Mouse (Mus musculus) adrenal gland, adult 2 months (tissue): ENCODE measurements around the gene 4930595D18Rik. TPM values are rescaled to one million over a fixed set of nuclear protein-coding genes. Genes with fewer than 3 reads are reported as not detected.
A peak's percentile ranks its signal among the peaks of the same experiment; 100 is the strongest.

ENCODE experiments used
- DNase-seq: peaks from one replicate; pipeline ENCODE4 v3.0.0; 2021
- long read RNA-seq: library from polyadenylated mRNA; stranded (forward); transcript quantifications from one replicate; pipeline ENCODE4 v2.0.0, GENCODE M21; 2021
- polyA plus RNA-seq: library from polyadenylated mRNA; depleted of rRNA; stranded (reverse); fragments of >200 nt; gene quantifications from 2 replicates; pipeline ENCODE4 v1.2.3, GENCODE M21; 2012; rRNA removed
- total RNA-seq, 2 experiments: library from RNA; stranded (reverse); gene quantifications; 2 replicates each; pipeline ENCODE4 v1.2.3; 2021

4930595D18Rik gene
- total RNA-seq, result not detected
- polyA plus RNA-seq, result not detected in 2 replicates
- long read RNA-seq, result 0 reads

DNA sequence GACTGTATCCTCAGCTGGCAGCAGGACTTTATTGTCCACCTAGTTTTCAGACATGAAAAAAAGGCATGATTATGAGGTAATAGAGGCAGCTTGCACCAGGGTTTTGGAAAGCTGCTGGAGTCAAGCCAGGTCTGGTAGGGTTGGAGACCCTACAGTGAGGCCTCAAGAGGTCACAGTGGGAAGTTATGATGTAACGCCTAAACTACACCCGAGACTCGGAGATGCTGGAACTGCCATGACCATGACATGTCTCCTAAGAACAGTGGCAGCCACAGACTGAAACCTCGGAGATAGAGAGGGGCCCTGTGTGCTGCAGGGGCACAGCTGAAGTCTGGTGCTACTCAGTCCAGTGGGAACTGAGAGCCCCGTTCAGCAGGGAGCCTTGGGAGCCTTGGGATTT is at the start of gene 4930595D18Rik:
Gene 4930595D18Rik (minus strand): TSS at position 16 of the 400 bp plus-strand sequence.
- no peak for DNase-seq

DNA sequence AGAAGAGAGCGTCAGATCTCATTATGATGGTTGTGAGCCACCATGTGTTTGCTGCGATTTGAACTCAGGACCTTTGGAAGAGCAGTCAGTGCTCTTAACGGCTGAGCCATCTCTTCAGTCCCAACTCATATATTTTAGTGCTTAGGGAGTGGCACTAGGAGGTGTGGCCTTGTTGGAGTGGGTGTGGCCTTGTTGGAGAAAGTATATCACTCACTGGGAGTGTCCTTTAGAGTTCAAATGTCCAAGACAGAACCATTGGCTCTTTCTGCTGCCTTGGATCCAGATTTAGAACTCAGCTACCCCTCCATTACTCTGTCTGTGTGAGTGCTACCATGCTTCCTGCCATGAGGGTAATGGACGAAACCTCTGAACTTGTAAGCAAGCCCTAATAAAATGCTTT is 49.5 kb upstream of the 4930595D18Rik start:
- DNase-seq, result no peak

DNA sequence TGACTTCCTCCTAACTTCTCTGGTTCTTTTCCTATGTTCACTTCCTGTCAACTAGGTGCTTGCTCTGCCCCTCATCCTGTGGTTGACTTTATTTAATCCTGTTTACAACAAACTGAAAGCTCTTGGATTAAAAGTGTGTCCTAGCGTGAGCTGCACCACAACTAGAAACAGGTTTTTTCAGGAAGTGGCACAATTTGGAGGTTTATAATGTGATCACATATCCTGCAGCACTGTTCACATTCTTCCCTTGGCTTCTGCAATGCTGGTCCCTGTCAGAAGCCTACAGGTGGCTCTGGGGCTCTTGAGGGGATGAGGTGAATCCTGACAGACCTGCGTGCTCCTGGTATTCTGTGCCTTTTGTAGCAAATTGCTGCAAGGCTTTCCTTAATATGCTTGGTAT is 46.5 kb upstream of the 4930595D18Rik start:
- no peak for DNase-seq

DNA sequence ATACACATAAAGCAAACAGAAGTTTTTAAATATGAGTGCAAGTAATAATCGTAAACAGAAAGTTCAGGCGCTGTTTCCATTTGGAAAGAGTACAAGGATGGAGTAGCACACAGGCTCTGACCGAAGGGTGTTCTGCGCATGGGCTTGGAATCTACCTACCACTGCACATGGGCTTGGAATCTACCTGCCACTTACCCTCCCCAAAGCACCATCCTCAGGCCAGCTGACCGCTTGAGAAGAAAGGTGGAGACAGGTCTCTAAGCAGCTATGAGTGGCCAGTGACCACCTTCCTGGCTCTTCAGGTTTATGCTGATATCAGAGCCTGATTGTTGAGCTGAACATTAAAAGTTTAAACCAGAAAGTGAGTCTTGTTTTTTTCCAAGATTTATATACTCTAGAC is 44.2 kb upstream of the 4930595D18Rik start:
- no peak for DNase-seq

DNA sequence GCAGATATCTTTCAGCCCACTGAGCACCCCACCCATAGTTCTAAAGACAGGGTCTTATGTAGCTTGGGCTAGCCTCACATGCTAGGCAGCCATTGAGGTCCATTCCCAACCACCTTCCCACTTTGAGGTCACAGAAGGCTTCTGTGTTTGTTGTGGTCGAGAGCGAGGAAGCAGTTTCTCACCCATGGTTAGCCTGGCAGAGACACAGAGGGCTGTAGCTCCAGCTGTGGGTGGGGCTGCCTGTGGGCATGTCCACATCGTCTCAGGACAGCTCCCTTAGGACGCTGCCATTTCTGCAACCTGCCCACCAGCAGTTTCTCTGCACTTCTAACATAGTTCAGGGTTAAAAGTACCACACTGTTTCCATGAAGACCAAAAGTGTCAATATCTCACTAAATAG is 43.1 kb upstream of the 4930595D18Rik start:
- no peak for DNase-seq

DNA sequence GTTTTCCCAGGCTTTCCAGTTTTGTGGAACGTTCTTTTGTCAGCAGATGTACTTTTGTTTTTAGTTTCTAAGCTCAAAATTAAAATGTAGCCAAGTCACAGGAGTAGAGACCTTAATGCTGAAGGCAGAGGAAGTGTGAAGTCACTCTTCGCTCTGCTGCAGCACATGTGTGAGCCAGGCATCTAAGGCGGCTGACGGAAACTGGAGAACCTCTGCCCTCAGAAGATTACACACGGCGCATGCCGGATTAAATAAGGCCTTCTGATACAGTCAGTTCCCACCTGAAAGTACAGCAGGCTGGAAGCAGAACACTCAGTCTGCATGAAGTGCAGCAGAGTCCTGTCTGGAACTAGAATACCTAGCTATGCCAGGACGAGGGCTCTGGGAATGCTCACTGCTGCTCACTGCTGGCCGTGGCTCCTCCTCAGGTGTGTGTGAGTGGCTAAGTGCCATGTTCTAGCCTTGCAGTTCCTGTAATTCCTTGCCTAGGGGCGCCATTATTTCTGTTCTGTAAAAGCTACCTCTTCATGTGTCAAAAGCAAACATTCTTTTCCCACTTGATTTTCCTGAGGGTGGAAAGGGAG is 41.0 kb upstream of the 4930595D18Rik start:
- no peak for DNase-seq

DNA sequence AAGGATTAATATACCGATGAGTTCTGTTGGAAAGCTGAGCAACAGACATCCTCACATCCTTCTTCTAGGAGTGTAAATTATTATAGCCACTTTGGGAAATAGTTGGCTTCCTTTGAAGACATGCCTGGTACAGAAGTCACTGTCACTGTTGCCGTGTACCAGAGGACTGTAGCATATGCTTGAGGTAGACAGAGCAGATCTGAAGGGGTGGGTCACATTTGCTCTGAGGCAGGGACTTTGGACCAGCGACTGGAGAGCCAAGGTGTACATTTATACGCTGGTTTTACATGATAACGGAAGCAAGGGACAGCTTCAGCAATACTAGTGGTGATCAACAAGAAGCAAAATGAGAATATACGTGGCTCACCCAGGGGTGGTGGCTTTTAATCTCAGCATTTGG is 34.6 kb upstream of the 4930595D18Rik start:
- no peak for DNase-seq

DNA sequence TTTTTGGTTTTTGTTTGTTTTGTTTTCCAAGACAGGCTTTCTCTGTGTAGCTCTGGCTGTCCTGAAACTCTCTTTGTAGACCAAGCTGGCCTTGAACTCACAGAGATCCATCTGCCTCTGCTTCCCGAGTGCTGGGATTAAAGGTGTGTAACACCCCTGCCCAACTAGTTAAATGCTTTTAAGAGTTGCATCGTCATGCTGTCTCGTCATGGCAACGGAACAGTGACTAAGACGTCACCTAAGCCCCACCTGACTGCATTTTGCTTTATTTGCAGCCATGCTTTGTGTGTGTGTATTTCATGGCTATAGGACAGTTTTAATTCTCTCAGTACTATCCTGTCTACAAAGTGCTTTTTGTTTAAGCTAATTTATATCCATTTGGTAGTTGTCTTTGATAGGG is 27.4 kb upstream of the 4930595D18Rik start:
- DNase-seq, result no peak

DNA sequence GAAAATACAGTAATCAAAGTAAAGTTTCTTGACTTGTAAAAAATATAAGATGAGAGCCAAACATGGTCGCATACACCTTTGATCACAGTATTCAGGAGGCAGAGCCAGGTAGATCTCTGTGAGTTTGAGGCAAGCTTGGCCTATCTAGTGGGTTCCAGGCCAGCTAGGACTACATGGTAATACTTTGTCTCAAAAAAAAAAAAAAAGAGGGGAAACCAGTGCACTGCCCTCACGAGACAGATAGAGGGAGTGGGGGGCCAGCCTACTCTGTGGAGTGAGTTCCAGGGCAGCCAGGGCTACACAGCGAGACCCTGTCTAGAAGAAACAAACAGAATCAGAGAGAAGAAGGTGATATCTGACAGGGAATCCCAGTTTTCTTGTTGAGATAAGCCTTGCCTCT is 23.4 kb upstream of the 4930595D18Rik start:
- DNase-seq, result no peak

DNA sequence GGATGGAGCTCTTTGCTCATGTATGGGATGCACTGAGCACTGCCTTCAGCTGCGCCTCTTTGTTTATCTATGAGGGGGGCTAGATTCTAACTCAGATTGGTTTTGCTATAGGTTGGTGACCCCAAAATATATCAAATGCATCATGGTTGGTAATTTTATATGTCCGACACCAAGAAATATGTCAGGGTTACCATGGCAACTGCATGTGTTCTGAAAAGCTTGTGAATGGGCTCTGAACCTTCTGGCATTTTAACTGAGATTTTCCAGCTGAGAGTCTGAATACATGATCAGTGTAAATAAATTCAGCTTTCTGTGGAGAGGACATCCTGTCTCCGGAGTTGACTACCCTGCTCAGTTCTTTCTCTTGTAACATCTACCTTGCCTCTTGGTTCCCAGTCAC is 19.7 kb upstream of the 4930595D18Rik start:
- no peak for DNase-seq

DNA sequence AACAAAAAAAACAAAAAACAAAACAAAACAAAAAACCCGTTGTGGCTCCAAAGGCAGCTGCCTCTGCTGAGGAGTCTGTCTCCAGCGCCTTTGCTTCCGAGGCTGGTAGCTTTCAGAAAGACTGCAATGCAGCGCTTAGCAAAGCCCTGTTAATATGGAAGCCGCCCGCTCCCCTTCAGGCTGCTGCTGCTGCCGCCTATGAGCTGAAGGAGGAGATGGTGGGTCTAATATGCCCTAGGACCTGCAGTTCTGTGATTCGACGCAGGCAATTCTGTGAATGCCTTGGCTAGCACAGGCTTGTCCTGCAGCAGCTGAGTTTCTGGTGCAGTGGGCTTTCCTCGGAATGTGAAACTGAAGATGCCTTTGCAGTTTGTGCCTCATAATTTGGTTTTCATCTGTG is 18.8 kb upstream of the 4930595D18Rik start:
- DNase-seq, result no peak

DNA sequence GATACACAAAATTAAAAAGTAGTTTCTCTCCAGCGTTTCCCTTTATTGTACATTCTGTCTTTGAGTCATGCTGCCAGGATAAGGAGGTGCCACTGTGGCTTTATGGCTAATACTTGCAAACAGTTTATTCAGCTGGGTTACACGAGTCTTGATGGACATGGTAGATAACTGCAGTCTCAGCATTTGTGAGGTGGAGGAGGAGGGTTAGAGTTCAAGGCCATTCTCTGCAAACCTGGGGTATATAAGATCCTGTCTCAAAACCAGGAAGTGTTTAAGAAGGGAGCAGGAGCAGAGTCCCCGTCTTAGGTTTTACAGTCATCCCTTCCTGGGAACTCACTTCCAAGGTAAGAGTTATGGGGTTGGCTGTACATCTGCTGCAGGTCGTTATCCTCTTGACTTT is 12.3 kb upstream of the 4930595D18Rik start:
- DNase-seq, result no peak

DNA sequence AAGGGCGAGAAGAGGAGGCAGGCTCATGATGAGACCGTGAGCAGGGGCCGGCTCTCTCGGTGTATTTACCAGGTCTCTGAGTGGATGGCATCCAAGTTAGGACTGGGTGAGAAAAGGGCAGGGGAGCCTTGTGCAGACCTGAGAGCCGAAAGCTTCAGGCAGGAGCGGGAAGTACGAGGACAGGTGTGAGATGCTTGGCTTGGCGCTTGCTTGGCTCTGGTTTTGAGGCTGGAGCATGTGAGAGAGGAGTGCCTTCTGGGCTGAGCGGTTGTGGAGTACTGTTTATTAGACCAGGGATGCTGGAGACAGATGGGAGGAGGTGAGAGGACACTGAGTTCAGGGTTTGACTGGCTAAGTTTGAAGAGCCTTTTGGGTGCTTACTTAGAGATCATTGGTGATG is 9.0 kb upstream of the 4930595D18Rik start:
- no peak for DNase-seq

DNA sequence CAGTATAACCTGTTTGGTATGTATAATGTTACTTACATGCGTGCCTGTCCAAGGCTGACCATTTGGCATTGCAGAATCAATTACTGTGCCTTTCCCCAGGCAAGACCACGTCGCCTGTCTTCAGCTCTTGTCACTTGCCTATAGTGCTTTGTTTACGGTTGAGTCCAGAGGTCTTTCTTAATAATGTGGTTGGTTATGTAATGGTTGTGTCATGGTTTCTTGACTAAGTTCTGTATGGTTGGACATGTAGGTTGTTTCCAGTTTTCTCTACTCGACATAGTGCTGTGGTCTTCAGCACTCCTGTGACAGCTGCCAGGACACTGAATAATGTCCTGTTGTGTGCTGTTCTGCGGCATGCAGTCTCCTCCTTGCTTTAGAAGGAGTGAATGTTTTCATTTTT is 8.5 kb upstream of the 4930595D18Rik start:
- no peak for DNase-seq

DNA sequence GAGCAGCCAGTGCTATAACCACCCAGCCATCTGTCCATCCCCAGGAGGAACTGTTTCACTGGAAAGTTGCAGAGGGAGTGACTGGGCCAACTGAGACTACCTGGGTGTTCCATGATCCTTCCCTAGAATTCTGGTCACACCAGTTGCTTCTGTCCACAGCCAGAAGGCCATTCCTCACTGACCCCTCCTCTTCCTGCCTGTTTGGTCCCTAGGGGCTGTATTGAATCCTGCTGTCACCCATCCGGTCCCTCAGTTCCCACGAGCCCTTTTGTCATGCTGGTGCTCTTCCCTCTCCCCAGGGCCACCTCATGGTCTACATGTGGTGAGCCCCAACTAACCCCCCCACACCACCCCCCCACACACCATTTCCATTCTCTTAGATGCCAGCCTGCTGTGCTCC is 6.6 kb upstream of the 4930595D18Rik start:
- DNase-seq, result no peak

DNA sequence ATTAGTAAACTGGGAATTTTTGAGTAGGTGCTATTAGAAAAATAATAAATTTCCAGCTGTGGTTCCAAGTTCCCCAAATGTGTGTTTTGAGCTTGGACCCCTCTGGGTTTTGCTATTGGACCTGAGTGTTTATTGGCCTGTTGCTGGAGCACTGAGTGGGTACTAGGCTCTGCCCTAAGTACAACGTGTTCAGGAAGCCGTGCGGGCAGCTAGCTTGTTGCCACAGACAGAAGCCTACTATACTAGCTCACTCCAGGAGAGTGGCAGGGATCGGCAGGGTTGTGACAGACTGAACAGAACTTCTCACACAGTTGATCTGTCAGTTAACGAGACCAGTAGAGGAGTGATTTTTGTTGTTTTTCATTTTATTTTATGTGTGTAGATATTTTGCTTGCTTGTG is 6.1 kb upstream of the 4930595D18Rik start:
- no peak for DNase-seq

DNA sequence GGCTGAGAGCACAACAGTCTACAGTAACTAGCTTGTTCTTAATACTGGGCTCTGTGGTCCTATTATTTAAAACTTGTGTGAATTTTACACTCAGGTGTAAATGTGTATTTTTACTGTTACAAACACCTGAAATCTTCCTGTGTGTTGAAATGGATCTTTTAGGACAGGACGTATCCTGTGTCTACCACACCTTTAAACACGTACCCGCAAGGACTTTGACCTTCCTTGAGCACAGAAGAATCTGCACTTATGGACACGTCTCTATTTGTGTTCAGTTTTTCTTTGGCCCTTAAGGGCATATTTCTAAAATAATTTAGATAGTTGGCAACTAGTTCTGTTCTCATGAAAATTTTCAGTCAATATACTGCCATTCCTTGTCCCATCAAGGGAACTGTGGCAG is 4.0 kb upstream of the 4930595D18Rik start:
- DNase-seq, result no peak

DNA sequence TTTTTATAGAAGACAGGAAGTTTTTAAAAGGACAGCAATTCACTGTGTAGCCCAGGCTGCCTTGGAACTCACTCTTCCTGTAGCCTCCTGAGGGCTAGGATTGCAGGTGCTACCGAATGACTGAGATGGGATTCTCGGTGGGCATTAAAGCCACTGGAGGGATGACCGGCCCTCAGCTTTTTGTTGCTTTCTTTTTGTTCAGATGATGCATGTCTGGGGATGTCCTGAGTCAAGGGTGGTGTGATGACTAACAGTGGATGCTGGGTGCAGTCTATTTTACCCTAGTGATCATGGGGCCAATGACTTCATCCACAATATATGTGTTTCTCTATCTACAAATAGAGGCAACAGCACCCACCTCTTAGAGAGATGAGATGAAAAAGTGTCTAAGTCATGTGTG is 2.7 kb upstream of the 4930595D18Rik start:
- peak; percentile 46 for DNase-seq

DNA sequence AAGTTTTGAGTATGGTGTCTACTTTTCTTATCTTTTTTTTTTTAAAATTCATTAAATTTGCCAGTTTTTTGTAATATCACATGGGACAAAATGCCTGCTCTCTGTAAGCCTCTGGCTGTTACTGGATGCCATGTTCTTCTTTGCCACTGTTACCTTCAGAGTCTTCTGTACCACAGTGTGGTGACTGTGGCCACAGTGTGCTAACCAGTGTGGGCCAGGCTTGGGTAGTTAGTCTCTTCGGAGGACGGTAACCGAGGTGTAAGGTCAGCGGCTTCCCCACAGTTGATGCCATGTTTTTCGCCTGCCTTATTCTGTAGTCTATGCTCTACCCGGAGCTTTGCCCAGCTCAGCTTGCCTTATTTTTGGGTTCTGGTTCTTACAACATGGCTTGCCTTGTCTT is 1.9 kb downstream of the 4930595D18Rik start:
- no peak for DNase-seq

DNA sequence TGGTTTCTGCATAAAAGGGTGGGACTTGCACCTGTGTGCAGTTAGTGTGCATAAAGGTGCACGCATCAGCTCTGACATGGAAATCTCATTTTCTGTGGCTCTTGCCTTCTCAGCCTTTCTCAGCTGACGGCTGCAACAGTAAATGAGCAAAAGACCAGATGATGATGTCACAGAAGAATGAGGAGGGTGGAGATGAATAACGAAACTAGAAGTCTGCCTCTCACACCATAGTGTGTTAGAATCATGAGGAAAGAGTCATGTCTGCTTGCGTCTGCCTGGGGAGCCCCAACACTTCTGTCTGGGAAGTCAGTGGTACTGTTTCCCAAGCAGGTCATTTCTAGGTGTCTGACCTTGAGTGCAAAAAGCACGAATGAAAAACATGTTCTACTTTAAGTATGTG is 2.4 kb downstream of the 4930595D18Rik start:
- DNase-seq, result no peak

DNA sequence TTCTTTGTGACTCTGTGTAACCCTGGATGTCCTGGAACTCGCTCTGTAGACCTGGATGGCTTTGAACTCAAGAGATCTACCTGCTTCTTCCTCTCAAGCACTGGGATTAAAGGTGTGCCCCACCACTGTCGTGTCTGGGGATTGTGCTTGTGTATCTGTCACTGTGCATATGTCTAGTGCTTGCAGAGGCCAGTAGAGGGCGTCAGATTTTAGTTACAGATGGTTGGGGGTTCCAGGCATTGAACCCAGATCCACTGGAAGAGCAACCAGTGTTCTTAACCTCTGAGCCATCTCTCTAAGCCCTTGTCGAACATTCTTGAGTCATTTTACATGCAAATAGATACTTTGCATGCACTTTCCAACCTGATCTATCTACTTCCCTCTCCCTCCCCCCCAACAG is 5.5 kb downstream of the 4930595D18Rik start:
- DNase-seq, result no peak

DNA sequence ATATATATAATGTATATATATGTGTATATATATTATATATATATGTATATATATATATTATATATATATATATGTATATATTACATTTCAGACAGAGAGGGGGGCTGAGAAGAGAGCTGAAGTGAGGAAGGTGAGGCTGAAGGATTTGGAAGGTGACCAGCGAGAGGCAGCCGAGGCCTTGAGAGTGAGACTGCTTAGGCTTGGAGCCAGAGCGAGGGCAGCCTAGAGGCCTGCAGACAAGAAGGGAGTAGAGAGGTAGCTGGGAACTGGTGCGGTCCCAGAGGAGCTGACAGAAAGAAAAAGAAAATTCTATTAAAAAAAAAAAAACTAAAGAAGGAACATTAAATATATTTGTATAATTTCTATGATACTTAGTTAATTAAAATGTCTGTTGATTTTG is 15.4 kb downstream of the 4930595D18Rik start:
- DNase-seq, result peak; percentile 53

DNA sequence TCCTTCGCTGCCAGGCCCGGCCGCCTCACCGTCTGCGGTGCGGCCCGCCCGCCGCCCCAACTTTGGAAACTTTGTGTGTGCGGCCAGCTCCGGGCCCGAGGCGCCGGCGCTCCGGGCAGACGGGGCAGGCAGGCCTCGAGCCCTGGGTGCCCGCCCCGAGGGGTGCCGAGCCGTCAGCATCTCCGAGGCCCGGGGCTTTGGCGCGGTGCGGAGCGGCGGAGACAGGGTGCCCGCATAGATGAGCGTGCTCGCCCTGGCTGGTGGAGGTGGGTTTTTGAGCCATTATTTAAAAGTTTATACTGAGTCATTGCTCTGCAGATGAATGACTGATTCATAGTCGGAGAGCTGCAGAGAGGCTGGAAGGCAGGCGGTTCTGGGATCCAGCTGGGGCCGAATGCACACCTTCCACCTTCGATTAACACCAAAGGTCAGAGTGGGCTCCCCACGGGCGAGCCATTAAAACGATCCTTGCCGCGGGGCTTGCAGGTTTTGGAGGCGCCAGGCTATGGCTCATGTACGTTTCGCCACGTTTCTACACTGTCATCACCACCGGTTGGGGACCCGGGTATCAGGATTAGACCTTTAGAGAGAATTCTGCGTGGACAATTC is 17.5 kb downstream of the 4930595D18Rik start:
- DNase-seq, result peak; percentile 74

DNA sequence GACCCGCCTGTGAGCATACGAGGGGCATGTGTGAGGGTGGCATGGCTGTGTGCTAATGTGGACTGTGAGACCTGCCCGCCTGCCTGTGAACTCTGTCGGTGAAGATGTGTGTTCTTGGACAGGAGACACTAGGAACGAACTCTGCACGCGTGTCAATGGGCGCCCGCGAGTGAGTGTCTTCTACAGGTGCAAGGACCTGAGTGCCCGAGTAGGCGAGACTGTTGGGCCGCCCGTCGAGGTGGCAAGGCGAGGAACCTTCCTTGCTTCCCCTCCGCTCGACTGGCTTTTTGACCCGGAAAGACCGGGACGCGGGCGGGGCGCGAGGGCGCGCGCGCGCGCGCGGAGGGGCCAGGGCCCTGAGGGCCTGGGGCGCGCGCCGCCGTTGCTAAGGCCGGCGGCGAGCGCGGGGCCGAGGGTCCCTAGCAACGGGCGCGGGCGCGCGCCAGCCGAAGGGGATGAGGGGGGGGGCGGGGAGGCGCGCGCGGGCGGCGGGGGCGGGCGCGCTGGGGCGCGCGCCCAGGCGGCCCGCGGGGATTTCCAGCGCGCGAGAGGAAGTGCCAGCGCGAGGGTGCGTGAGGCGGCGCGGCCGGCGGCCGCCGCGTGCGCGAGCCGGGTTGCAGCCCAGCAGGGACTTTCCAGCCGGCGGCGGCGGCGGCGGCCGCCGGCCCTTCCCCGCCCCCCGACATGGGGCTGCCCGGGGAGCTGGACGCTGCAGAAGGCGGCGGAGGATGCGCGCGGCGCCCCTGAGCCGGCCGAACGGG is 18.3 kb downstream of the 4930595D18Rik start, which contains the start of gene Traf3:
Gene Traf3 (plus strand): TSS at position 540 of the 761 bp plus-strand sequence.
- peak; percentile 87 for DNase-seq
